Mouse (Mus musculus): ENCODE measurements at regions not wholly inside any gene's neighbourhood (a gene's known extent, or its start where the extent isn't known, plus 50 kb on each side); places are given as distances from the start of the nearest gene placed in this dataset.

DNA sequence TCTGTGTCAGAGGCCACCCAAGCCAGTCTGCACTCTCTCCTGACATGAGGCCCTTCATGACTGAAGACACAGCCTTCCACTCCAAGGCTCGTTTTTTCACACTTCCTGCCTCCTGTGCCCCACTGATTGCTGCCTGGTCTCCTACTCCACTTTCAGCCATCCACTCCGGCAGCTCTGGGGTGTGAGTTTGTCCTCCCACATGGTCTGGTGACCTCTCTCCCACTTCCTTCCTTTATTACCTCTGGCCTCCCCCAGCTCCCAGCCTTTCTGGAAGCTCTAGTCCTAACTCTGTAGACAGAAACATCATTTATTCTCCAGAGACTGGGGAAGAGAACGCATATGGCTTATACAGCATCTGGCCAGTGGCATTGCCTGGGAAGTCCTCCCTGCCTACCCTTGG lies 349.0 kb downstream of the Ptpru start:
- no peak overlapping the region for H3K27ac ChIP-seq (ENCODE audit: low read depth, low read length)
- no peaks in the 10 kb centered on the region for H3K36me3 ChIP-seq (ENCODE audit: control insufficient read depth, insufficient read depth)
- H3K4me1 ChIP-seq (replicated peaks; ENCODE audit: control insufficient read depth, insufficient read depth, low read length) = no peaks in the 10 kb centered on the region
- H3K4me2 ChIP-seq (replicated peaks; ENCODE audit: low read depth) = no peak overlapping the region
- WGBS = 40% methylated on average over 3 of the region's 3 CpGs
- no peaks in the 10 kb centered on the region for H3K27me3 ChIP-seq (replicated peaks; ENCODE audit: control insufficient read depth, insufficient read depth, low read length)
- TF ChIP-seq CTCF (IDR thresholded peaks at IDR 0.05; ENCODE audit: low read depth) = no peak
- no peak overlapping the region for H3K9ac ChIP-seq (ENCODE audit: low read depth, low read length)
- ATAC-seq = no peak
- H3K4me3 ChIP-seq (ENCODE audit: low read depth, low read length) = no peak overlapping the region
- H3K9me3 ChIP-seq (ENCODE audit: control insufficient read depth) = no peaks in the 10 kb centered on the region

- no peak overlapping the region for H3K4me2 ChIP-seq (replicated peaks; ENCODE audit: low read depth)
- no peak for TF ChIP-seq CTCF (IDR thresholded peaks at IDR 0.05; ENCODE audit: low read depth)
- H3K27ac ChIP-seq (ENCODE audit: low read depth, low read length) = no peak overlapping the region
- WGBS = 49% methylated on average over 4 of the region's 4 CpGs
- no peaks in the 10 kb centered on the region for H3K4me1 ChIP-seq (replicated peaks; ENCODE audit: control insufficient read depth, insufficient read depth, low read length)
- no peak overlapping the region for H3K9ac ChIP-seq (ENCODE audit: low read depth, low read length)
- ATAC-seq = no peak
- H3K36me3 ChIP-seq (ENCODE audit: control insufficient read depth, insufficient read depth) = no peaks in the 10 kb centered on the region
- no peak overlapping the region for H3K4me3 ChIP-seq (ENCODE audit: low read depth, low read length)
- H3K27me3 ChIP-seq (replicated peaks; ENCODE audit: control insufficient read depth, insufficient read depth, low read length) = no peaks in the 10 kb centered on the region
- no peaks in the 10 kb centered on the region for H3K9me3 ChIP-seq (ENCODE audit: control insufficient read depth)
These were observed 346.1 kb downstream of the Ptpru start for GRCm38 (mm10) chr4:131491960-131492359.

- Histone ChIP-seq H3K27me3 (replicated peaks; ENCODE audit: control insufficient read depth, insufficient read depth, low read length) (no peaks in the 10 kb centered on the region), H3K27ac (ENCODE audit: low read depth, low read length) (no peak overlapping the region), H3K9ac (ENCODE audit: low read depth, low read length) (no peak overlapping the region), H3K4me3 (ENCODE audit: low read depth, low read length) (no peak overlapping the region), H3K4me2 (replicated peaks; ENCODE audit: low read depth) (no peak overlapping the region), H3K9me3 (ENCODE audit: control insufficient read depth) (no peaks in the 10 kb centered on the region), H3K36me3 (ENCODE audit: control insufficient read depth, insufficient read depth) (no peaks in the 10 kb centered on the region), H3K4me1 (replicated peaks; ENCODE audit: control insufficient read depth, insufficient read depth, low read length) (no peaks in the 10 kb centered on the region)
- 60% methylated on average over 4 of the region's 4 CpGs for WGBS
- no peak for TF ChIP-seq CTCF (IDR thresholded peaks at IDR 0.05; ENCODE audit: low read depth)
- ATAC-seq = no peak
These were observed 344.4 kb downstream of the Ptpru start for GRCm38 (mm10) chr4:131493726-131494125.

DNA sequence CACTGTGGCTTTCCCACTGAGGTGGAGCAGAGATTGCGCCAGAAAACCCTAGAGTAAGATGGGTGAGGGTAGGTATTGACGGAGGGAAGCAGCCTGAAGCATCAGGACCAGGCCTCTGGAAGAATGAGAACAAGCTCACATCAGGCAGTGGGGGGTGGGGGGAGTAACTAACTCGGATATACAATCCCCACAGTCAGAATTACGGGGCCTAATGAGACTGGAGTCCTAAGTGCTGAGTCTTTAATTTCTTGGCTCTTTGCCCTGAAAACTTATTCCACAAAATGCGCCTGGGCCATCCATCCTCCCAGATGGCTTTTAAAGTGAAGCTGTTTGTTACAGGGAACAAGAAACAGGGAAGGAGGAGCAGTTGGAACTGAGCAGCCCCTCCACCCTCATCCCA lies 341.2 kb downstream of the Ptpru start:
- no peak overlapping the region for H3K4me3 ChIP-seq (ENCODE audit: low read depth, low read length)
- H3K27ac ChIP-seq (ENCODE audit: low read depth, low read length) = no peak overlapping the region
- H3K9ac ChIP-seq (ENCODE audit: low read depth, low read length) = no peak overlapping the region
- no peaks in the 10 kb centered on the region for H3K9me3 ChIP-seq (ENCODE audit: control insufficient read depth)
- no peak for ATAC-seq
- 59% methylated on average over 5 of the region's 5 CpGs for WGBS
- no peaks in the 10 kb centered on the region for H3K27me3 ChIP-seq (replicated peaks; ENCODE audit: control insufficient read depth, insufficient read depth, low read length)
- TF ChIP-seq CTCF (IDR thresholded peaks at IDR 0.05; ENCODE audit: low read depth) = no peak
- no peaks in the 10 kb centered on the region for H3K4me1 ChIP-seq (replicated peaks; ENCODE audit: control insufficient read depth, insufficient read depth, low read length)
- H3K4me2 ChIP-seq (replicated peaks; ENCODE audit: low read depth) = no peak overlapping the region
- no peaks in the 10 kb centered on the region for H3K36me3 ChIP-seq (ENCODE audit: control insufficient read depth, insufficient read depth)

DNA sequence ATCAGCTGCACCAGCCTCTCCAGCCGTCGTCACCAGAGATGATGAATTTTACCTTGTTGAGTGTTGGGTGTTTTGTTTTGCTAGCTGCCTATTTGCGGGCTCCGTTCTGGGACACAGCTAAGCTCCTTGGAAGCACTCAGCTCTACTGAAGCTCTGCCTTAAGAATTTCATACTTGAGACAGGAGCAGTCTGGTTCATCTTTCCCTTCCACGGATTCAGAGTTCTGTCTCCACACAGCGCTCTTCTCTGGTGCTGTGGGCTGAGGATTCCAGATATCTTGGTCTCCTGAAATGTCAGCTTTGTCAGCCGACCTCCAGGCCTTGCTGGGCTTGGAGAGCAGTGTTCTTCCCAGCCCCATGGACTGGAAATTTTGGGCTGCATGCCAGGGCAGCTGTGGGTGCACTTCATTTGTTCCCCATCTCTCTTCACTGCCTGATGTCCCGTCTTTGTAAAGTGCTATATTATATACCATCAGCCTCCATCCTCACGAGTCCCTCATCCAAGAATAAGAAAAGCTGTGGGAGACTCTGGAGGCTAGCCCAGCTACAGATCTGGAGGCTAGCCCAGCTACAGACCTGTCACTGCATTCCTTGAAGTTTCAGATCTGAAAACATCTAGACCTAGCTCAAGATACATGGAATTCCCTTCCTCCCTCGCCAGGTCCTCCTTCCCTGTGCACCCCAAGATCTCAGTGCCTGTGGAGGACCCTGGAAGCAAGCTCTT lies 337.0 kb downstream of the Ptpru start:
- no peak for TF ChIP-seq CTCF (IDR thresholded peaks at IDR 0.05; ENCODE audit: low read depth)
- Histone ChIP-seq H3K9me3 (ENCODE audit: control insufficient read depth) (no peaks in the 10 kb centered on the region), H3K36me3 (ENCODE audit: control insufficient read depth, insufficient read depth) (no peaks in the 10 kb centered on the region), H3K4me1 (replicated peaks; ENCODE audit: control insufficient read depth, insufficient read depth, low read length) (no peaks in the 10 kb centered on the region), H3K4me3 (ENCODE audit: low read depth, low read length) (no peak overlapping the region), H3K27ac (ENCODE audit: low read depth, low read length) (no peak overlapping the region), H3K4me2 (replicated peaks; ENCODE audit: low read depth) (no peak overlapping the region), H3K9ac (ENCODE audit: low read depth, low read length) (no peak overlapping the region), H3K27me3 (replicated peaks; ENCODE audit: control insufficient read depth, insufficient read depth, low read length) (no peaks in the 10 kb centered on the region)
- no peak for ATAC-seq
- WGBS = 70% methylated on average over 10 of the region's 10 CpGs

DNA sequence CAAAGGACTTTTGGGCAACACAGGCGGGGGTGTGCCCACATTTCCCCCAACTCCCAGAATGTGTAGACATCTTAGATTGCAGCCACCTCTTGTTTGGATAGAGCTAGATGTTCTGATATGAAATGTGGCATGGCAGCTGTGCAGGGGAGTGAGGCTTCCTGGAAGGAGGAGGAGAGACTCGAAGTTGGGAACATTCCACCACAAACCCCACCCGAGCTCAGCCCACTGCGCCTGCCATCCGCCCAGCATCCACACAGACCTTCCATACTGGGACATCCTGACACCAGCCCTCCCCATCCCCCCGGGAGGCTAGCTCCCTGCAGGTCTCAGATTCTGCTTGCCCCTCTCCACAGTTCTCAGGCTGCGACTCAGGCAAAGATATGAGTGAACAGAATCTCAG lies 329.9 kb downstream of the Ptpru start:
- Histone ChIP-seq H3K27me3 (replicated peaks; ENCODE audit: control insufficient read depth, insufficient read depth, low read length) (no peaks in the 10 kb centered on the region), H3K4me2 (replicated peaks; ENCODE audit: low read depth) (no peak overlapping the region), H3K4me3 (ENCODE audit: low read depth, low read length) (no peak overlapping the region), H3K27ac (ENCODE audit: low read depth, low read length) (no peak overlapping the region), H3K4me1 (replicated peaks; ENCODE audit: control insufficient read depth, insufficient read depth, low read length) (no peaks in the 10 kb centered on the region), H3K9ac (ENCODE audit: low read depth, low read length) (no peak overlapping the region), H3K36me3 (ENCODE audit: control insufficient read depth, insufficient read depth) (no peaks in the 10 kb centered on the region), H3K9me3 (ENCODE audit: control insufficient read depth) (no peaks in the 10 kb centered on the region)
- TF ChIP-seq CTCF (IDR thresholded peaks at IDR 0.05; ENCODE audit: low read depth) = no peak
- WGBS = 61% methylated on average over 7 of the region's 7 CpGs
- ATAC-seq = no peak

DNA sequence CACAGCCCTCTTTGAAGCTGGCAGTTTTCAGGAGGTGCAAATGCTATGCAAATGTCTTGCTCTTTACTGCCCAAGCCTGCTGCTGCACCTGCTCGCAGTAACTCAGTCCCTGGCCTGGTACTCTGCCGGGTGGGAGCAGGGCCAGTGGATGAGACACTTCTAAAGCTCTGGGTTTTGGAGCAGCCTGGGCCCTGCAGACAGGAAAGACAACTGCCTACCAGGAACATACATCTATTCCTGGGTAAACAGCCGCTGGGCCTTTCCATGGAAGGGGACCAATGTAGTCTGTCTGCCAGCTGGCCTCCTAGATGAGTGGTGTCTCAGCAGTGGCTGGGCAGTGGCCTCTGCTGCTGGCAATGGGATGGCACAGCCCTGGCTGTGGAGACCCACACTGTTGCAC lies 326.5 kb downstream of the Ptpru start:
- 76% methylated on average over 3 of the region's 3 CpGs for WGBS
- no peak overlapping the region for H3K27ac ChIP-seq (ENCODE audit: low read depth, low read length)
- no peak for TF ChIP-seq CTCF (IDR thresholded peaks at IDR 0.05; ENCODE audit: low read depth)
- no peak overlapping the region for H3K4me2 ChIP-seq (replicated peaks; ENCODE audit: low read depth)
- no peaks in the 10 kb centered on the region for H3K4me1 ChIP-seq (replicated peaks; ENCODE audit: control insufficient read depth, insufficient read depth, low read length)
- H3K9ac ChIP-seq (ENCODE audit: low read depth, low read length) = no peak overlapping the region
- no peaks in the 10 kb centered on the region for H3K36me3 ChIP-seq (ENCODE audit: control insufficient read depth, insufficient read depth)
- no peaks in the 10 kb centered on the region for H3K9me3 ChIP-seq (ENCODE audit: control insufficient read depth)
- ATAC-seq = no peak
- H3K4me3 ChIP-seq (ENCODE audit: low read depth, low read length) = no peak overlapping the region
- H3K27me3 ChIP-seq (replicated peaks; ENCODE audit: control insufficient read depth, insufficient read depth, low read length) = no peaks in the 10 kb centered on the region

Measured in intestine, postnatal 0 days (tissue).